Mouse (Mus musculus) megakaryocyte progenitor cell, adult 5-6 weeks (primary cell): ENCODE results near the gene Larp4b. TPM values are rescaled to one million over a fixed set of nuclear protein-coding genes. Genes with fewer than 3 reads are reported as not detected.
A peak's percentile ranks its signal among the peaks of the same experiment; 100 is the strongest.

Source experiments
- ATAC-seq: replicated peaks from 2 replicates; pipeline ENCODE4 v1.8.0; 2016; ENCODE audit warnings: mild to moderate bottlenecking, moderate TSS enrichment, inconsistent platforms; ENCODE audit not compliant: poor library complexity
- total RNA-seq, 2 experiments: library from RNA; stranded (forward) in 1 of 2; stranded (reverse) in 1 of 2; fragments of 157-497, 149-512 nt in 1 of 2; fragments of 200-1000 nt in 1 of 2; gene quantifications; 2 replicates each; pipeline versions ENCODE4 v1.2.3 to v1.2.4; 2015 to 2017

Gene Larp4b
- total RNA-seq, 2 experiments from 2014 or later: 73.3 to 82.9 TPM

GRCm38 (mm10) chr13:9173414-9173813 is 79.7 kb downstream of the Larp4b start:
- ATAC-seq: peak; percentile 83

DNA sequence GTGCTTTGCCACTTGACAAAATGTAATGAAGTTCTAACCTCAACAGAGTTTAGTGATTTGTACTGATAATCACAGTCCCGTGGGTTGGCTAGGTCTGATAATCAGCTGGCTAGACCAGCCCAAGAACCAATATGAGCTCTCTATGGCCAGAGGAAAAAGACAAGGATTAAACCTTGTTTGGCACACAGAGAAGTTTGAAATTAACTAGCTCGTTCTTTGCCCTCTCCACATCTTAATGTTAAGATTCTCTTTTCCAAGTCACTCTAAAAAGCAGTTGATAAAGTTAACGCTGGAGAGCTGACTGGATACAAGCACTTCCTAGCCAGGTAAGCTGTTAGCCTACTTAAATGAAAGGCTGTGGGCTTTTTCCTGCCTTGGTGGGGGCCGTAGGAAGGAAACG is 81.5 kb downstream of the Larp4b start:
- no peak for ATAC-seq

DNA sequence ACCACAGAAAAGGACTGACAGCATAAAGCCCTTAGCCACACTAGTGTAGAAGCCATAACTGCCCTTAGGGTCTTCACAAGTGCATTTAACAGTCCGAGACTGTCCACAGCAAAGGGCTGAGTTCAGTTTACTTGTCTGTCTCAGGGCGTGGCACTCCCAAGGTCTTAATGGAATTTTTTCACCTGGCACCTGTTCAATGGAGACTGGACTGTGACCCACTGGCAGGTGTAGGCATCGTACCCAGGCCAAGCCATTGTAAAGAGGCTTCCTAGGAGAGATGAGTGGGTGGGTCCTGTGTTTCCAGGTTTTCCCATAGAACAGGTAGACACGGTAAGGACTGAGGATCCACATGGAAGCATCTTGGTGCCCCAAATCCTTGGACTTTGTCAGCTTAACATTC is 84.6 kb downstream of the Larp4b start:
- no peak for ATAC-seq

DNA sequence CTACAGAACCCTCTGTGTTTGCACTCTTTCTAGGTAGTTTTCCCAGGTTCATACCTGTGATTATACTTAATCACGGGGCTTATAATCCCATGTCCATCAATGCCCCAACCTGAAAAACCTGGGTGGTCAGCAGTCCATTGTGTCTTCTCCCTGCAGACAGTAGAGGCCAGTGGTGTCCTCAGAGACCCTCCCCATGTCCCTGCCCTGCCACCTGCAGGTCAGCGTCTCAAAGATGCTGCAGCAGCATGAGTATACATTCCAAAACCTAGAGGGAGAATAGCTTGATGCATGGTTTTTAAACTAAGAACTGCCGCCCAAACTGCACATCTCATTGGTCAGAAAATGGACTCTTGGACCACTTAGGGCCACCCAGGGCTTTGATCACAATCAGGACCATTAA is 85.0 kb downstream of the Larp4b start:
- ATAC-seq: no peak

DNA sequence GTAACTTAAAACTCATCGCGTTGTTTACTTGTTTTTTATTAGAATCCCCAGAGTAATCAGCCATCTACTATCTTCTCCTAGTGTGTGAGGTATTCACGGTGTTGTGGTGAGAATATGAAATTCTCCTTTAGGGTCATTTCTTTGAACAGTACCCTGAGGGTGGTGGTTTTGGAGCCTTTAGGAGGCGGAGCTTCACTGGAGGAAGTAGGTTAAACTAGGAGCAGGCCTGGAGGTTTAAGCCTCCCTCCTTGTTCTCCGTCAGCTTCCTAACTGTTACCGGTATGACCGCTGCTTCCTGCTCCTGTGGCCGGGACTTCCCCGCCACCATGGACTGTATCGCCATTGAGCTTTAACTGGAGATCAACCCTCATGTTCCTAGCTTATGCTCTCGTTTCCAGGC is 86.5 kb downstream of the Larp4b start:
- peak; percentile 75 for ATAC-seq

- no peak for ATAC-seq
Observed at GRCm38 (mm10) chr13:9181106-9181505, 87.4 kb downstream of the Larp4b start.

DNA sequence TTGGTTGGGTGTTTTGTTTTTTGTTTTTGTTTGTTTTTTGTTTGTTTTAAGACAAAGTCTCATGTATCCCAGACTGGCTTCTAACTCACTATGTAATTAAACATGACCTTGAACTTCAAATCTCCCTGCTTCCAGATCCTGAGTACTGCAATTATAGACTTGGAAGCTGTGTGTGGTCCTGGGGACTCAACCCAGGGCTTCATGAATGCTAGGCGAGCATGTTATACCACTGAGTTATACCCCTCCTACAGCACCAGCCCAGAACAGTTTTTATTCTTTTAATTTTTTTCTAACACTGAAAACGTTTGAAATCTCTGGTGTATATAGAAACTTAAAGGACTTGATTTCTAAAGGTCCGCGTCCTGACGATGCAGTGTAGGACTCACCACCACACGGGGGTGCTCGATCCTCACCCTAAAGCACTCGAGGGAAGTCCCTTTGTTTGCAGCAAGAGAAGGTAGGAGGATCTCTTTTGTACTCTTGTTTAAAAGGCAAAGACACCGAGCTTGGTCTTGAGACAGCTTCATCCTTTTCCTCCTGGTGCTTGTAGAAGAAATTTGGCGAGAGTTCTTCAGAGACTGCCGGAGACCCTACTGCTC is 88.1 kb downstream of the Larp4b start:
- peak; percentile 86 for ATAC-seq

DNA sequence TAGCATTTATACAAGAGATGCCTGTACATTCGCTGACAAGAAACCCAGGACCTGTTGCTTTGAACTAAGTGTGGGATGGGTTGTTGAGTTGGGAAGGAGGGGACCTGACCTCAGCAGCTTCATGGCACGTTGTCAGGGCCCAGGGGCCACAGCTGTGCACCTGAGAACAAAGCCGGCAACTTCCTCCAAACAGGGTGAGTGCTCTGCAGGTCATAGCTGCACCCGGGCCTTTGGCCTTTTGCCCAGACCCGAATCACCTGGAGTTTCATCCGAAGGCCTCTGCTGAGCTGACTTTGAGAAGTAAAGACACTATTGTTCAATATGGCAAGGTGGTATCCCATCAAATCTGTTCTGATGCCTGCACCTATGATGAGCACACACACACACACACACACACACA is 90.6 kb downstream of the Larp4b start:
- no peak for ATAC-seq

DNA sequence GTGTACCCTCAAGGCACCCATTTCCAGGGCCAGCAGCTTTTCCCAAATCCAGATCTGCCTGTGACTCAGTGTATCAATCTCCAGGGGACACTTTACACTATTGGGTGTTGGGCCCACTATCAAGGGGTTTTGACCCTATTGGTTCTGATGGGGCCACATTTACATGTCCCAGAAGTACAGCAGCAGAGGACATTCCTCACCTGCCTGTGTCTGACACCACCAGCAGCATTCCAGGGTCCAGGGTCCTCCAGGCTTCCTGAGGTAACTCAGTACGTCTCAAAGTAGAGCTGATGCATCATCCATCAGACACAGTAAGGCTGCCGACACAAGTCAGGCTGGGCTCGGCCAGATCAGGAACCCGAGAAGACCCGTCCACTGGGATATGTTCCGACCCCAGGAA is 91.0 kb downstream of the Larp4b start:
- ATAC-seq: no peak

DNA sequence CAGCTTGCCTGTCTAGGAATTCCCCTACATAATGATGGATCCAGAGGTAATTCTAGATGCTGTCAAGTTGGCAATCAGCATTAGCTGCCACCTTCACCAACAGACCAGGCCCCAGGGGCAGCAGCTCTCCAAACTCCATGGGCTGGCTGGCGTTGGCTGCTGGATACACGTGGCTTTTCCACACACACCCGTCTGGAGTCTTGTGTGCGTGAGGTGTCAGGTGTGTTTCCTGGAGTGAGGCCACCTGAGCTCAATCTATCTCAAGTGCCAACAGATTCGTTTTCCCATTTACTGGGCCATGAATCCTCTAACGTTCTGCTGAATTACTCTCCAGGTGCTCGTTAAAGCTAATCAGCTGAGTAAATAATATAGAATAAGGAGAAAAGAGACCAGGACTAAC is 93.5 kb downstream of the Larp4b start:
- ATAC-seq: no peak

- no peak for ATAC-seq
Observed at GRCm38 (mm10) chr13:9187566-9188530, 94.2 kb downstream of the Larp4b start.

DNA sequence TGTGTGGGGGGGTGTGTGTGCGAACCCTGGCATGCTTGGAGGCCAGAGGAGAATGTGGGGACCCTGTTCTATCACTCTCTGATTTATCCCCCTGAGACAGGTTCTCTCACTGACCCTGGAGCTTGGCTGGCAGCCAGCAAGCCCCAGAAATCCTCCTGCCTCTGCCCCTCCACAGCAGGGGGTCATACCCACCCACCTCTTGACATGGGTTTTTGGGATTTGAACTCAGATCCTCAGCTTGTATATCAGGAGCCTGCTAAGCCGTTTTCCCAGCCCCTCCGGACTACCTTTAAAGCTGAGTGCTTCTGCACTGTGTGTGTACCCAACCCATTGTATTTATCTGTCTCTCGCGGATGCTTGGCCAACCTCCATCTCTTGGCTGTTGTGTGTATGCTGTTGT is 95.8 kb downstream of the Larp4b start:
- ATAC-seq: no peak

DNA sequence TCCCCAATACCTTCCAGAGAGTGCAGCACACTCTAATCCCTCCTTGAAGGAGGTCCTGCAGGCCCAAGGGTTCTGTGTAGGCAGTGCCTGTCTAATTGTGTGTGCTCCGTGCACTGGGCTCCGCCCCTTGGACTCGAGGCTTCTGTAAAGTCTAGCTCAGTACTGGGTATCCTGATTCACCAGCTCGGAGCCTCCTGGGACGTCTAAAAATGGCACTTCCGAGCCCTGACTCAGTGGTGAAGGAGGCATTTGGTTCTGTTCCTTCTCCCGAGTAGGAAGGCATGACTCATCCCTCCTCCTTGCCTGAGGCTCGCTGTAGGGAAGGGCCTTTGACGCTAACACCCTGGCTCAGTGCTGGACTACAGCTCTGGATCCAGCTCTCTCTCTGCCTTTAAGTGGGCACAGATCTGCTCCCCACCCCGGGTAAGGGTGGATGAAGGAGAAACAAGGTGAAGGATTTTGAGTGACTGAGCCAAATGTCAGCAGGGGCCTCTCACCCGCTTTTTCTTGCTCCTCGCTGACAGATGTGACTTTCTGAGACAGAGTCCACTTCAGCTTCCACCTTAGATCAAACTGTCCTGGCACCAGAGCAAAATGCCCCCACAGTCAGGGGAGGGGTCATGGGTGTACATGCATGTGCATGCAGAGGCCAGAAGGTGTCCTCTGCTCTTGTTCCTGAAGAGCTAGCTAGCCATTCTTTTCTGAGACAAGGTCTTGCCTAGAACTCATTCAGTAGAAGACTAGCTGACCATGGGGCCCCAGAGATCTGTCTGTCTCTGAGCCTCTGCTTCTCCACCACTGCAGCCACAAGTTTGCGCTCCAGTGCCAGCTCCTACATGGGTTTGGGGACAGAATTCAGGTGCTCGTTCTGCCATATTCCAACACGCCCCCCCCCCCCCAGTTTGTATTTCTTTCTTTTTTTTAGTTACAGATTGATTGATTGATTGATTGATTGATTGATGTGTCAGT is 97.8 kb downstream of the Larp4b start:
- ATAC-seq: peak; percentile 62

DNA sequence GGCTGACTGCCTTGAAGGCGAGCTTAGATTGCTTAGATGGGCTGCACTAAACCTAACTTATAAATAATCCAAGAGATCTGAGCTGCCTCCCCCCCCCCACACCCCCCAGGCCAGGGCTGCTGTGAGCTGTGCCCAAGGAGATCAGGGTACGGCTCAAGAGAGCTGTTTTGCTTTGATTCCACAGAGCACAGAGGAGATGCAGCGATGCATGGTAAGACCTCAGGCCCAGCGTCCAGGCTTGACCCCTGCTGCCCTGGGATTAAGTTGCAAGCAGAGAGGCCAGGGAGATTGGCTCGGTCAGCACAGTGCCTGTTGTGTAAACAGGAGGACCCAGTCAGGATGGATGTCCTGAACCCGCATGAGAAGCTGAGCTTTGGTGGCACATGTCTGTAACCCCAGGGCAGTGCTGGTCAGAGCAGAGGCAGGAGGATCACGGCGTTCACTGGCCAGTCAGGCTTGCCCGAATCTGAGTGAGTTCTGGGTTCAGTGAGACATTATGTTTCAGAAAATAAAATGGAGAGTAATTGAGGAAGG is 99.2 kb downstream of the Larp4b start:
- no peak for ATAC-seq

- 0 out of 2 replicates have a peak, but pooled peaks have one; percentile 47 for ATAC-seq
Observed at GRCm38 (mm10) chr13:9194656-9195055, 101.0 kb downstream of the Larp4b start.

GRCm38 (mm10) chr13:9195565-9195964 is 101.9 kb downstream of the Larp4b start:
- ATAC-seq: no peak

DNA sequence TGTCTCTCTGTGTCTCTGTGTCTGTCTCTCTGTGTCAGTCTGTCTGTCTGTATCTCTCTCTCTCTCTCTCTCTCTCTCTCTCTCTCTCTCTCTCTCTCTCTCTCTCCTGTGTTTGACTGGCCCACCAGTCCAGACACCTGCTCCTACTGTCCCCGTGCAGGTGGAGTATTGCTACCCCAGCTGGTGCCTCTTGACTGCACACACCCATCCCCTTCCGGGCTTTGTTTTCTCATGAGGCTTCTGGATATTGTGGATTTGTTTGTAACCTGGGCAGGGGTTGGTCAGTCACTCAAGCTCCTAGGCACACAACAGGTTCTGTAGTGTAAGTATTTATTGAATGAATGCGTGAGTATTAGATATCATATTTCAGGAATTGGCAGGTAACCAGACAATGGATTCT is 104.4 kb downstream of the Larp4b start:
- no peak for ATAC-seq

- ATAC-seq: peak; percentile 84
Observed at GRCm38 (mm10) chr13:9198728-9199464, 105.2 kb downstream of the Larp4b start.

DNA sequence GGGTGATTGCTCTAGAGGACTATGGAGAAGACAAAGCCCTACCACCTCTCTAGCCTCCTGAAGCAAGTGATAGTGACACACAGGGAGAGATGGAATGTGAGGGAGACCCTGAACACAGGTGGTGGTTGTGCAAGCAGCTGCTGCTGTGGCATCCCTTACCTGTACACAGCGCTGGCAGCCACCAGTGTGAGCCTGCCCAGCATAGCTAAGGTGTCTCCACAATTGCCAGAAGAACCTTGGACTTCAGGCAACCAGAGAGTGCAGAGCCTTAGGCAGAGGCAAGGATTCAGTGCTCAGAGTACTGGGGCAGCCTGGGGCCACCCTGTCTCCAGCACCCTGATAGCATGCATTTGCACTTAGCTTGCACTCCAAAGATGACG is 105.8 kb downstream of the Larp4b start:
- ATAC-seq: no peak

- ATAC-seq: 0 out of 2 replicates have a peak, but pooled peaks have one; percentile 6
Observed at GRCm38 (mm10) chr13:9222761-9223405, 129.2 kb downstream of the Larp4b start.
